Mouse (Mus musculus) hindbrain, embryonic 16.5 days (tissue): ENCODE measurements around the gene Phldb1. TPM values are rescaled to one million over a fixed set of nuclear protein-coding genes. Genes with fewer than 3 reads are reported as not detected.

Experiments
- ATAC-seq: fragments of 200-750 bp; cut with Nextera tagmentation; 2 replicates; pipeline ENCODE4 v1.8.0; 2017; ENCODE audit warnings: moderate TSS enrichment, moderate library complexity
- H3K27ac ChIP-seq: fragments of 300-500 bp; sonication (generic); 2 replicates; pipeline ENCODE4 v1.5.1; 2014; ENCODE audit warnings: low read depth, mild to moderate bottlenecking, control low read depth, low read length, moderate library complexity
- H3K27me3 ChIP-seq: fragments of 300-500 bp; sonication (generic); replicated peaks from 2 replicates; pipeline ENCODE4 v1.6.1; 2014; ENCODE audit warnings: low read length; ENCODE audit not compliant: control insufficient read depth, insufficient read depth
- H3K36me3 ChIP-seq: fragments of 300-500 bp; sonication (generic); 2 replicates; pipeline ENCODE4 v1.6.1; 2014; ENCODE audit warnings: mild to moderate bottlenecking, low read length, moderate library complexity, mixed read lengths; ENCODE audit not compliant: control insufficient read depth, insufficient read depth
- H3K4me1 ChIP-seq: fragments of 300-500 bp; sonication (generic); 2 replicates; pipeline ENCODE4 v1.6.1; 2014; ENCODE audit warnings: low read depth, low read length; ENCODE audit not compliant: control insufficient read depth, insufficient read depth
- H3K4me2 ChIP-seq: fragments of 300-500 bp; sonication (generic); 2 replicates; pipeline ENCODE4 v1.6.1; 2014; ENCODE audit warnings: mild to moderate bottlenecking, low read length, control low read depth, moderate library complexity
- H3K4me3 ChIP-seq: fragments of 300-500 bp; sonication (generic); 2 replicates; pipeline ENCODE4 v1.5.1; 2014; ENCODE audit warnings: mild to moderate bottlenecking, low read length, control low read depth, moderate library complexity
- H3K9ac ChIP-seq: fragments of 300-500 bp; sonication (generic); 2 replicates; pipeline ENCODE4 v1.6.1; 2014; ENCODE audit warnings: low read depth, mild to moderate bottlenecking, control low read depth, low read length, moderate library complexity
- H3K9me3 ChIP-seq: fragments of 300-500 bp; sonication (generic); 2 replicates; pipeline ENCODE4 v1.6.1; 2014; ENCODE audit warnings: mild to moderate bottlenecking, low read length, moderate library complexity; ENCODE audit not compliant: control insufficient read depth
- WGBS: fragments of 180-500 bp; shearing (Covaris S2); extraction: QIAGEN DNeasy Blood & Tissue Kit; methylation state at CpG from one replicate; pipeline ENCODE4 v1.1.7; 2014; 5-methylcytosine and 5-hydroxymethylcytosine counted together
- polyA plus RNA-seq: library from polyadenylated mRNA; unstranded; fragments of >200 nt; fragmentation: Nextera tagmentation; extraction: Ambion mirVana; gene quantifications from 2 replicates; pipeline ENCODE4 v1.2.1, GENCODE M21; 2015

Gene Phldb1
- polyA plus RNA-seq, 1 experiment from 2014 or later = 37.4 TPM

DNA sequence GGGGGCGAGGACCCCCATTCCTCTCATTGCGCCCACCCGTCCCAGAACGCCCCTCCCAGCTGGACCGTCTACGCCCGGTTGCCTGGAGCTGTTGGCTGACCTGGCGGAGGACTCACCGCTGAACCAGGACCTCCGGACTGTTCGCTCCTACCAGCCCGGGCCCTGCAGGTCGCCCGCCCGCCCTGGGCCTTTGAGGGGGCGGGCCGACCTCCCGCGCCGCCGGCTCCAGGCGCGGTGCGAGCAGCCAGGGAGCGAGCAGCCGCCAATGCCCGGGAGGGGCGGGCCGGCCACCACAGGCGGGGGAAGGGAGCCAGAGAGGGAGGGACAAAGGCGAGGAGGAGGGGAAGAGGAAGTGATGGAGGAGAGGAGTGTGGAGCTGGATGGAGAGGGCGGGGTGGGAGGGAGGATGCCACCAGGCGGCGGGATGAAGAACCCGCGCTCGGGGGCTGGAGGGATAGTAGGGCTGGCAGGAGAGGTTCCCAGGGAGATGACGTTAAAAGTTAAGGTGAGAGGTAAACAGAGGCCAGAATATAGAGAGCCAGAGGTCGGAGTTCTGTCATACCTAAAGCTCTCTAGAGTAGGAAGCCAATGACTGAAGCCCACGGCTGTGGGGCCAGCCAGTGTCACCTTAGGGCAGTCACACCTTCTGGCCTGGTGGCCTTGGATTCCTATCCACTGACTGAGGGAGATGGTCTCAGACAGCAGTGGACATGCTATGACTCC, 13.7 kb downstream of the Phldb1 start:
- peak overlapping the region; percentile 73 for H3K4me2 ChIP-seq
- no peaks in the 10 kb centered on the region for H3K9me3 ChIP-seq
- H3K27ac ChIP-seq = peak overlapping the region; percentile 84
- 0 out of 2 replicates have a peak, but pooled peaks cover 3% of the 10 kb centered on the region for H3K36me3 ChIP-seq
- peak; percentile 79 for ATAC-seq
- peak overlapping the region; percentile 80 for H3K9ac ChIP-seq
- peak overlapping the region; percentile 78 for H3K4me3 ChIP-seq
- no peaks in the 10 kb centered on the region for H3K27me3 ChIP-seq
- WGBS = under 1% methylated on average over 40 of the region's 40 CpGs
- H3K4me1 ChIP-seq = peaks cover 61% of the 10 kb centered on the region

DNA sequence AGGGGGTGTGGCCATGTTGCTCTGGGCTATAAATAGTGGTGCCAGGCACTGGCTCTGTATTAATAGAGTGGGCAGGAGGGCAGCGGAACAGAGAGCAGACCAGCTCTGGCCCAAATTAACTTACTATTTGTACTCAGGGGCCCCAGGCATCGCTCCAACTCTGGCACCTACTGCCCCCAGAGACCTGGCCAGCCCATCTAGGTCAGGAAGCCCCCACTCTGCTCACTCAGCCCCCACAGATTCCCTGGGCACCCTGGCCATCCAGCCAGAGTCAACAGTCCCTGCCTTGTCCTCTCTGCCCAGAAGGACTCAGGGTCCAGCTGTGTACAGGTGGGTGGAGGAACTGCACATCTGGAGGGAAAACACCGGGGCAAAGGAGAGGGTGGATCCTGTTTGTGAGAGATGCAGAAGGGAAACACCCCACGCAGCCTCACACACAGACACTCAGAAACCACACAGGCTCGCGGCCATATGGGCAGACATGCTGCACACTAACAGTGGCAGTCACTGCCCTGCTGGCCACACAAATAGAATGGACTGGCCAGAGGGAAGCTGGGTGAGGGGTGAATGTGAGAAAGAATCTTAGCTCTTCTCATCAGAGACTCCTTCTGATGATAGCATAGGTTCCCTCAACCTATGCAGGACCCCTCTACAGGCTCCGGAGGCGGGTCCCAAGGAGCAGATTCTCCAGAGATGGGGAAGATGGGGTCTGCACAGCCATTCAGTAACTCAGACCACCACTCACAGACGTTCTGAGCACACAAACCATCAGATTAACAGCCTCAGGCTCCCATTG, 14.4 kb downstream of the Phldb1 start:
- Histone ChIP-seq H3K9me3 (no peaks in the 10 kb centered on the region), H3K9ac (peak overlapping the region; percentile 80), H3K27ac (peak overlapping the region; percentile 84), H3K4me2 (peak overlapping the region; percentile 73), H3K4me1 (peaks cover 61% of the 10 kb centered on the region), H3K4me3 (peak overlapping the region; percentile 78), H3K27me3 (no peaks in the 10 kb centered on the region), H3K36me3 (peaks cover 5% of the 10 kb centered on the region)
- WGBS = 11% methylated on average over 9 of the region's 9 CpGs
- peak; percentile 17 for ATAC-seq

DNA sequence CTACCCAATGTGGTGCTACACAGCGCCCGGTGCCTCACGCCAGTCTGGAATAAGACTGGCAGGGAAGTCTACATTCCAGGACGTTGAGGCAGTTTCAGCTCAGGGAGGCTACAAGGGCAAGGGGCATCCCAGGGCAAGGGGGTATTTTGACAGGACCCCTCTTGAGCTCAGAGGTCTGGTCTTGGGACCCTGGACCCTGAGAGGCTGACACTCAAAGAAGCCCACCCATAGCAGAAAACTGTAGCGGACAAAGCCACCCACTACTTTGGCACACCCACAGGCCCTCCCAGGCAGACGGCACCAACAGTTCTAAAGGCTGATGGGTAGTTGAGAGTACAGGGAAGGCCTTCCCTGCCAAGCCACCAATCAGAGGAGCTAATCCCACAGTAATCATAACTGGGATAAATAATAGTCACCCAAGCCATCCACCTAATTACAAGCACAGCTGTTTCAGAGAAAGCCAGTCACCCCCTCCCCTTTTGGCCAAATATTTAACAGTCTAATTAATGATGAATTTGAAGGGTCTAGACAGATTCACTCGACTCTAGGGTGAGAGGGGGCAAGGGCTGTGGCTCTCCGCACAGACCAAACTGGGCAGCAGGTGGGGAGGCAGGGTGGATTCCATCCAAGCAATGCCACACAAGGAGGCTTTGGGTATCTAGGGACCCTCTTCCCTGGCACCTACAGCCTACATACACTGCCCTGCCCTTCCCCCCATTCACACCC, 15.2 kb downstream of the Phldb1 start:
- Histone ChIP-seq H3K9me3 (no peaks in the 10 kb centered on the region), H3K4me2 (peak overlapping the region; percentile 73), H3K27me3 (no peaks in the 10 kb centered on the region), H3K9ac (peak overlapping the region; percentile 80; the same call in 1 of the 2 replicates), H3K36me3 (peaks cover 11% of the 10 kb centered on the region), H3K4me1 (peaks cover 57% of the 10 kb centered on the region), H3K4me3 (peak overlapping the region; percentile 78), H3K27ac (peak overlapping the region; percentile 84; the same call in 1 of the 2 replicates)
- peak; percentile 15; the same call in 1 of the 2 replicates for ATAC-seq
- WGBS = 65% methylated on average over 8 of the region's 8 CpGs

DNA sequence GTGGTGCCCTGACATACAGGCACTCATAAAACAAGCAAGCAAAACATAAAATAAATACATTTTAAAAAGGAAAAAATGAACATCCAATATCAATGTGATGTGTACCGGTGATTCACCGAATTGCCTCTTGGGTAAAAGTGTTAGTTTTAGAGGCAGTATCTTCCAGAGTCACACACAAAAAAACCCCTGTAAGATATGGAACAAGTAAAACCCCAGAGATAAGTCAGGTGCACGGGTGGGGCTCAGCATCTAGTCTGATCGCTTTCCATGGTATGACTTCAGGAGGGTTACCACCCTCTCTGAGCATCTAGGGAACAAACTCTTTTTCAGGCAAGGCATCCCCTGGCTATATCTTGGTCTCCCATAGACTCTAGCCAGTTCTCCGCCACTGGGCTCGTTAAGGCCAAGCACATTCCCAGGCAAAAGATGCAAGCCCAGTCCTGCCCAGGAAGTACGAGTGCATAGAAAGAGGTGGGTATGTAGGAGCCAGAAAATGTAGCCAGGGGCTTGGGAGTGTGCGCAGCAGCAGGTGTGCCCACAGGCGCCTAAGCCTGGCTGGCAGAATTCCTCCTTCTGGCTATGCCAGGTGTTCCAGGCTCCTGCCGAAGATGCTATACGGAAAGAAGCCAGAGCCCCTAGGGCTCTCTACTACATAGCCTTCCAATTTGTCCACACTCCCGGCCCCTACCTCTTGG, 15.9 kb downstream of the Phldb1 start:
- Histone ChIP-seq H3K36me3 (peaks cover 14% of the 10 kb centered on the region), H3K4me1 (peaks cover 55% of the 10 kb centered on the region), H3K4me3 (no peak overlapping the region), H3K27ac (no peak overlapping the region), H3K9me3 (no peaks in the 10 kb centered on the region), H3K9ac (no peak overlapping the region), H3K4me2 (peak overlapping the region; percentile 73), H3K27me3 (no peaks in the 10 kb centered on the region)
- no peak for ATAC-seq
- WGBS = 69% methylated on average over 12 of the region's 12 CpGs

DNA sequence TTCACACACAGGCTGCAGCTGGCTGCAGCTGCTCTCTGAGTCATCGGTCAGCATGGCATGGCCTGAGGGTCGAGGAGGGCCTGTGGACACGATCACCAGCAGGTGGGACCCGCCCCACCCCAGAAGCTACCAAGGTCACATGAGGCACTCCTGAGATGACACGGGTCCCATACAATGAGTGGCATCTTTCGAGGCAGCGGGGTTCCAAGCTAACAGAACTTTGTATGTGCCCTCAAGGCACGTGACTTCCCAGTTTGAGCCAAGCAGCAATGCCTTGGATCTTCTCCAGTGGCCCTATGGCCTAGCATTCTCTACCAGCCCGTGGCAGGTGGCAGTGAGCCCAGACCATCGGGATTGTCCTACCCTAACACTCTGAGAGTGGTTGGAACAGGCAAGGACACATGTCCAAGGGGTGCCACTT, 17.2 kb downstream of the Phldb1 start:
- Histone ChIP-seq H3K4me2 (no peak overlapping the region), H3K36me3 (peaks cover 14% of the 10 kb centered on the region), H3K27me3 (no peaks in the 10 kb centered on the region), H3K9ac (no peak overlapping the region), H3K4me3 (no peak overlapping the region), H3K27ac (no peak overlapping the region), H3K4me1 (peaks cover 43% of the 10 kb centered on the region), H3K9me3 (no peaks in the 10 kb centered on the region)
- ATAC-seq = peak; percentile 12; the same call in 1 of the 2 replicates
- 67% methylated on average over 10 of the region's 10 CpGs for WGBS

DNA sequence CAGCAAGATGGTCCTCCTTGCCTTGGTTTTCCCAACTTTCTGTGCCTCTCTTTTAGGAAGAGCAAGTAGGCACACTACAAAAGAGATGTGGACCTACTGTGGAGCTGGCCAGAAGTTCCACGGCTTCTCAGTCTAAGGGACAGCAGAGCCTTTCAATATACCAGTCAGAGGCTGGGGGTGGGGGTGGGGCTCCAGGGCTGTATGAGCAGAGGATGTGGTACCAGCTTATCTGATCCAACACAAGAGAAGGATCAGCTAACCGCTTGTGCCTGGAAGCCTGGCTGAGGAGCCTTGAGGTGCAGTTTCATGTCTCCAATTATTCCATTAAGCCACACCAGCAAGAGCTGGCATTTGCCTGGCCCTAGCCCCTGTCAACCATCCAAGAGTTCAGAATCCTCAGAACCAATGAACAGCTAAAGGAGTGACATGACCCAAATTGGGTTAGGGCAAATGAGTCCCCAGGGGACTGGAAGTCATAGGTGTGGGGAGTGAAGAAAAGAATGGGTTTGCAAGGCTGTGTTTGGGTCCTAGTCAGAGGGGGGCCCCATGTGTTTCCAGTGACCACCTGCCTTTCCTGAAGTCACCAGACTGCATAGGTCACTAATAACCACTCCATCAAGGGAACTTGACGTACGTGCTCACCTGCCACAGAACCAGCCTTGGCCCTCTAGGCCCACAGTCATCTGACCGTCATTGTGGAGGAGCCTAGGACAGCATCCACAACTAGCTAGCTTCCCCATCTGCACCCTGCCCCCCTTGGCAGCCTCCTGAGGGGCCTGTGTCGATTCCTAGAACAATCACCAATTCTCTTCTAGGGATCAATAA, 17.8 kb downstream of the Phldb1 start:
- Histone ChIP-seq H3K4me2 (no peak overlapping the region), H3K27ac (no peak overlapping the region), H3K4me3 (no peak overlapping the region), H3K9ac (no peak overlapping the region), H3K27me3 (no peaks in the 10 kb centered on the region), H3K36me3 (peaks cover 14% of the 10 kb centered on the region), H3K4me1 (peaks cover 37% of the 10 kb centered on the region), H3K9me3 (no peaks in the 10 kb centered on the region)
- no peak for ATAC-seq
- WGBS = 79% methylated on average over 6 of the region's 6 CpGs

DNA sequence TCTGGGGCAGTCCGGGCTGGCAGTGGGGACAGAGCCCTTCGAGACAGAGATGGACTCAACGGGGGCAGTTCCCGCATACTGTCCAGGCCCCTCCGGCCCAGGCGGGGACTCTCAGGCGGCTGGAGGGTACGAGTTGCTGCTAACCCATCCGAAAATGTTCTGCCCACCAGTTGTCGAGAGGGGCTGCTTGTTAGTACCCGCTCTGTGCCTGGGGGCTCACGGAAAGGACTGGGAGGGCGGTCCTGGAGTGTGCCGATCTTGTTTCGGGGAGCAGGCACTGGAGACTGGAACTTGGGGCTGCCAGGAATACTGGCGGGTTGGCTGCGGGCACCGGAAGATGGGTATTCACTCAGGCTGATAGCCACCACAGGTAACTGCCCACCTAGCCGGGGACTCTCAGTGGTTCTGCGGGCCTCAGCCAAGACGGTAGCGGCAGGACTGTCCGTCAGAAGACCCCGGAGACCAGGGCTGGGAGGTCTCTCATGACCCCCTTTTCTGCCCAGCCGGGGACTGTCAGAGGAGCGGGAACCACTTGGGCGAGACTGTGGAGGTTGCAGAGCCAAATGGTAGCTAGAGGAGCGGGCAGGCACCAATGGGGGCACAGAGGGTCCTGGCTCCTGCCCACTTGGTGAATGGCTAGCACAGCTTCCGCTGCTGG, 19.2 kb downstream of the Phldb1 start:
- WGBS = 93% methylated on average over 29 of the region's 29 CpGs
- Histone ChIP-seq H3K9ac (no peak overlapping the region), H3K4me3 (no peak overlapping the region), H3K27ac (no peak overlapping the region), H3K9me3 (no peaks in the 10 kb centered on the region), H3K27me3 (no peaks in the 10 kb centered on the region), H3K4me2 (no peak overlapping the region), H3K4me1 (peaks cover 29% of the 10 kb centered on the region), H3K36me3 (peaks cover 19% of the 10 kb centered on the region)
- no peak for ATAC-seq

DNA sequence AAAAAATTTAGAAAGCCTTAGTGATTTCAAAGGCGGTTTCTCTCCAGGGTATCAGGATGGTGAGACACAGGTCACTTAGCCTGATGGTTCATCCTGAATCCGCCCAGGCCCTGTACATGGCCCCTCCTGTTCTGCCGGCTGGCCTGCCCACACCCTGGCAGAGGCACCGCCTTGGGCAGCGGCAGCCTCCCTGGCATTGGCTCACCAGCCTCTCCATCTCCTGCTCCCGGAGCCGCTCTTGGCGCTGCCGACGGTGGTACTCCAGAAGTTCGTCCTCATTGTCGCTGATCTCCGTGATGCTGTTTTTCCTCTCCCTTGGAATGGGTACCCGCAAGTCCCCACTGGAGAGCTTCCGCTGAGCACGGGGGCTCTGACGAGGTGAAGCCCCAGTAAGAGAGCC, 19.9 kb downstream of the Phldb1 start:
- Histone ChIP-seq H3K9ac (no peak overlapping the region), H3K36me3 (peaks cover 22% of the 10 kb centered on the region), H3K4me3 (no peak overlapping the region), H3K9me3 (no peaks in the 10 kb centered on the region), H3K4me1 (peaks cover 24% of the 10 kb centered on the region), H3K27me3 (no peaks in the 10 kb centered on the region), H3K4me2 (no peak overlapping the region), H3K27ac (no peak overlapping the region)
- ATAC-seq = no peak
- WGBS = 83% methylated on average over 17 of the region's 17 CpGs
